Mouse (Mus musculus) C2C12 (cell line): ENCODE results near the gene Rnf39.

Experiments used
- CTCF ChIP-seq: IDR thresholded peaks from one replicate; pipeline ENCODE4 v1.5.1; 2011; ENCODE audit not compliant: control insufficient read depth, insufficient read depth, insufficient read length
- MAX ChIP-seq: IDR thresholded peaks from one replicate; pipeline ENCODE4 v1.6.1; 2011; ENCODE audit warnings: mild to moderate bottlenecking, control low read depth
- MYOG ChIP-seq: IDR thresholded peaks from one replicate; pipeline ENCODE4 v1.6.1; 2011; ENCODE audit not compliant: control insufficient read depth, insufficient read length; ENCODE audit errors: extremely low read depth
- USF1 ChIP-seq: IDR thresholded peaks from one replicate; pipeline ENCODE4 v1.6.1; 2011; ENCODE audit warnings: low read depth, mild to moderate bottlenecking, control low read depth, moderate library complexity

GRCm38 (mm10) chr17:36930233-36930632, 12.5 kb upstream of the Rnf39 start:
- no peak for TF ChIP-seq CTCF
- no peak for TF ChIP-seq MYOG
- TF ChIP-seq USF1: no peak
- no peak for TF ChIP-seq MAX
